Mouse (Mus musculus) spleen, postnatal 36 days (tissue): ENCODE data around the gene Dppa2.
"Not testable (repeated sequence)": the region's sequence is repeated elsewhere in the genome, so short reads cannot be mapped to it uniquely, and the experiment has no call there.

Experiments used
- DNase-seq, 2 experiments: peaks; one replicate each; pipeline ENCODE4 v3.0.0; 2022; ENCODE audit warnings: low spot score in 2 of 2, mixed read lengths in 1 of 2

The Dppa2 gene

DNA sequence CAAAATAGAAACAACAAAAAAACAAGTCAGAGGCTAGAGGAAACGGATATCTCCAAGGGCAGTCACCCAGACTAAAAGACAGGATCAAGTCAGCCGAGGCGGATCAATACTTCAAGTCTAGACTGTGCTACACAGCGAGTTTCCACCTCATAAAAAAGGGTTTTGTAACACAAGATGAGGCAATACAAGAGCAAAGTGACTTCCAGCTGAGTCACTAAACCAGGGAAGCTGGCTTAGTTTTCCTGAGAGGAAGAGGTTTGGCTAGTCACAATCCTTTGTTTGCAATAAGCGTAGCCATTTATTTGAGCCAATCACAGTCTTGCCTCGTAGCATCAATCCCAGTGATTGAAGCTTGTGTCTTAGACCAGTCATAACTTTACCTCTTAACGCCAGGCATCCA is at the start of gene Dppa2:
Dppa2 (plus strand) TSS at position 400 of the 400 bp plus-strand sequence.
- no peak for DNase-seq

DNA sequence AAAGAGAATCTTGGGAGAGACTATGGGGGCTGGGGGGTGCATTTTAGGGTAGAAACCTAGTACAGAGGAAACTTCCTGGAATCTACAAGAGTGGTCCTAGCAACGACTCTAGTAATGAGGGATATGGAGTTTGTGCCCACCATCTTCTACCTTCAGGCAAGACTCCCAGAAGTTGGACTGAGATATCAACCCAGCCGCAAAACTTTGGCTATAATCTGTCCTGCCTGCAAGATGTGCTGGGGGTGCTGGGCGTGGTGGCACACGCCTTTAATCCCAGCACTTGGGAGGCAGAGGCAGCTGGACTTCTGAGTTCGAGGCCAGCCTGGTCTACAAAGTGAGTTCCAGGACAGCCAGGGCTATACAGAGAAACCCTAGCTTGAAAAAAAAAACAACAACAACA is 49.1 kb upstream of the Dppa2 start:
- DNase-seq, result no peak

DNA sequence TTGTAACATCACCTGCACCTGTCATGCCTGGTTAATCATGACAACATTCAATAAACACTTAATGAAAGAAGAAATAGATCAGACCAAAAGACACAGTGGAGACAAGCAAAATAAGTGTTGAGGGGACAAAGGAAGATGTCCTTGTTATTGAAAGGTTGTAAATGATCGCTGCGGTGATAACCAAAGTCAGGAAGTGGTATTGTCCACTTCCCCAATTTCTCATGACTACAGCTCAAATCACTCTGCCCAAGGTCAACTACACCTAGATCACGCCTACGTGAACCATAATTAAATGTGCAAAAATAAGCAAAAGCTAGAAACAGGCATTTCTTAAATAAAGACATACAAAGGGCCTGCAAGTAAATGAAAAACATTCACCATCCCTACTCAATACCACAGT is 44.2 kb upstream of the Dppa2 start:
- no peak for DNase-seq

DNA sequence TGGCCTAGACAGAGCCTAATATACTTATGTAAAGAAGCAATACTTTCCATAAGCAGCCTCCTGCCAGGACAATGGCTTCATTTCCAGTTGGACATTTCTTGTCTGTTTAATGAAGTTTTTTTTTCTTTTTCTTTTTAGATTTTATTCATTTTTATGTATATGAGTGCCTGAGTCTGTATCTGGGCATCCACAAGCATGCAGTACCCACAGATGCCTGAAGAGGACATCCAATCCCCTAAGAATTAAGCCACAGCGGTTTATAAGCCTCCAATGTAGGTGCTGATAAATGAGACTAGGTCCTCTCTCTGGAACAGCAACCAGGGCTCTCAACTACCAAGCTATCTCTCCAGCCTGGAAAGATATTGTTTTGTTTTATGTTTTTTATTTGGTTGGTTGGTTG is 40.8 kb upstream of the Dppa2 start:
- no peak for DNase-seq

DNA sequence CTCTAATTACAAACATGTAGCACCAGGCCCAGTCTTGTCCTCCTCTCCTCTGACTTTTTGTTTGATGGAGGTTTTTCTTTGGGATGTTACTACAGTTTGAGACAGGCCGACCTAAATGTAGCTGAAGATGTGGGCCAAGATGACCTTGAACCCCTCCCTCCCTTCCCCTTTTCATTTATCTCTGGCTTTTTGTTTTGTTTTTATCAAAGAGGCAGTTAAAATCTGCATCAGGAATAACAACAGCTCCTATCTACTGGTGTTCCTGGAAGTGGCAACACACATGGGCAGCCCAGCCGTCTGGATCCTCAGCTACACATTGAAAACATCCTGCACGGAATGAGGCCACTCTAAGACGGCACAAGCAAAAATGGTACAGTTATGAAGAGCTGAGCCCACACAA is 37.9 kb upstream of the Dppa2 start:
- DNase-seq, result no peak

DNA sequence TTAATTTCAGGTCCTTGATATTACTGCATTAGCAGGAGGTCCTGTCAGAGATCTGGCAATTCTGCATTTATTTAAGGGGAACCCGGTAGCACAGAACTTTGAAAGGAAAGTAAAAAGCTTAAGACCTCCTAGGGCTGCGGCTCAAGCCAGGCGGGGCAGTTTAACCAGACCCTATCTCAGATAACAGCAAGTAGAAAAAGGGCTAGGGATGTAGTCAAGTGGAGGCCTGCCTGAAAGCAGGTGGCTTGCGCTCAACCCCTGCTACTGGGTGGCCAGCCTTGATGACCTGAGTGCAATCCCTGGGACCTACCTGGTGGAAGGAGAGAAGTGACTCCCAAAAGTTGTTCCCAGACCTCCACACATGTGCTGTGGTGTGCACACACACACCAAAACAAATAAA is 26.8 kb upstream of the Dppa2 start:
- DNase-seq, result no peak

DNA sequence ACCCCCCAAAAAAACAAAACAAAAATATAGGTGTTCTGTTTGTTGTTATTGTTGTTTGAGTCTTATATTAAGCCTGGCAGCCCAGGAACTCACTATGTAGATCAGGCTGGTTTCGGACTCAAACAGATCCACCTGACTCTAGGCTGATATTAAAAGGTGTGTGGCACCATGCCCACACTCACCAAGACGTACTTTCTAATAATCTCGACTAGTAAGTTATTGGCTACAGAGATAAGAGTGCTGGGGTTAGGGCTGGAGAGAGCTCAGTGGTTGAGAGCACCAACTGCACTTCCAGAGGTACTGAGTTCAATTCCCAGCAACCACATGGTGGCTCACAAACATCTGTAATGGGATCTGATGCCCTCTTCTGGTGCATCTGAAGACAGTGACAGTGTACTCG is 22.8 kb upstream of the Dppa2 start:
- DNase-seq, result no peak

DNA sequence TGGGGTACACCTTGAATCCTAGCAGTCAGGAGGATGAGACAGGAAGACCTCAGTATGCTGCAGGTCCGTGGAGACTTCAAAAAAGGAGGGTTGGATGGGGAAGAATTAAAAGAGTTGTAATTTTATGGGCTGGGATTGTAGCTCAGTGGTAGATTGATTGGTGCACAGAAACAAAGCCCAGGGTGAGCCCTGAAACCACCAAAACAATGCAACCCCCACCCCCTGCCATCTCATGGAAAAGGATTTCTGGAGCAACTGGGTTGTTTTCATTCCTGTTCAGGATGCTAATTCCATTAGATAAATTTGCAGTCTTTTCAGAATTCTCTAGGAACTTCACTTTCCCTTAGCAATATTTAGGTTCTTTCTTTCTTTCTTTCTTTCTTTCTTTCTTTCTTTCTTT is 20.9 kb upstream of the Dppa2 start:
- DNase-seq, result no peak

DNA sequence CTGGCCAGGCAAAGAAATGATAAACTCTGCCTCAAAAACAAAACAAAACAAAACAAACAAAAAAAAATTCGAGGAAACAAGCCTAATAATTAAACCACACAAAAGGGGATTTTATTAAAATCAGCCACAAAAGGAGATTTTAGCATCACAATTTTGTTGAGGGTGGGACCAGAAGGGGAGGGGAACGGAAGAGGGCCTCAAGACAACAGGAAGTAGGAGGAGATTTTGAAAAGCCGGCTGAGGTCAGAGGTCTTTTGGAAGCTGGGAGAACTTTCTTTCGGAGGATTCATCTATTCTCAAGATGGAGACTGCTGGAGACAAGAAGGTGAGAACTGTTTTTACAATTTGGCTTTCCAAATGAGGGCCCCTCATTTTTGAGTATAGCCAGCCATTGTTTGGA is 20.2 kb upstream of the Dppa2 start, which contains the start of gene Dppa4:
Dppa4 (plus strand) TSS at position 217 of the 400 bp plus-strand sequence.
- no peak for DNase-seq

DNA sequence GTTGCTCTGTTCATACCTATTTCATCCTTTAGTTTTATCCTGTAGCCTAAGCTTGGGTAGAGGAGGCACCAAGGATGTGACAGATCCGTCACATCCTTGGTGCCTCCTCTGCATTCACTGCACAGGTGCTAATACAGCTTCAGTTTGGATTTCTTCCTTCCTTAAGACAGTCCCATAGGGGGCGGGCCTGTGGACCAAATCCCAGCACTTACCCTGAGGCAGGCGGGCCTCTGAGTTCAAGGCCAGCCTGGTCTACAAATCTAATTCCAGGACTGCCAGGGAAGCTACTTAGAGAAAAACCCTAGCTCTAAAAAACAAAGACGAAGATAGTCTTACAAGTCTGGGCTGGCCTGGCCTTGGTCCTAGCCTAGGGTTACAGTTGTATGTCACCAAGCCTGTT is 18.2 kb upstream of the Dppa2 start:
- no peak for DNase-seq

DNA sequence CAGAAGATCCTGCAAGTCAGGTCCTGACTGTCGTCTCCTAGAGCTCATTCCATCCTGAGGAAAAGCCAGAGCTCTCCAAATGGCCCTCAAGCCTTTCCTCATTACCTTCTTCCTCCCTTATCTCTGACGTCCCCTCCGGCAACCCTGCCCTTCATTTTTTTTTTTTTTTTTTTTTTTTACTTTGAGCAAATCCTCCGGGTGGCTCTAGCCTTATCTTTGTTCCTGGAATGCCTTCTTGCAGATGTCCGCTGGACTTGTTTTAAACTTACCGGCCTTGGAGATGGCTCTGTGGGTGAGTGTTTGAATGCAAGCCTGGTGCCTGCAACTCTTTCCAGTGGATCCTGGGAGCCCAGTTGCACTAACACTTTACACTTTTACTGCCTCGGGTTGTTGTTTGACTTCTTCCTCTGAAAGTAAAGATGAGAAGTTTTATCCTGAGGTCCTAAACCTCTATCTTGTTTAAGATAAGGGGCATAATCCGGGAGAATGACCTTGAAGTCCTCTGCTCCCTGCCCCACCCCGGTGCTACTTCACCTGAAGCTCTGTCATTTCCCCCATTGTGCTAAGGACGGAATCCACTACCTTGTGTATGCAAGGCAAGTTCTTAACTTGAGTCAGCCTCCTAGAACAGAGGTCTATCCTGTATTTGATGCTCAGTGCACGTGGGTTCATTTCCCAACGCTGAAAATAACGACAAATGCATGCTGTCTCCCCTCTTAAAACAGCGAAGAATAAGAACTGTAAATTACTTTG is 6.1 kb upstream of the Dppa2 start:
- DNase-seq, result no peak

DNA sequence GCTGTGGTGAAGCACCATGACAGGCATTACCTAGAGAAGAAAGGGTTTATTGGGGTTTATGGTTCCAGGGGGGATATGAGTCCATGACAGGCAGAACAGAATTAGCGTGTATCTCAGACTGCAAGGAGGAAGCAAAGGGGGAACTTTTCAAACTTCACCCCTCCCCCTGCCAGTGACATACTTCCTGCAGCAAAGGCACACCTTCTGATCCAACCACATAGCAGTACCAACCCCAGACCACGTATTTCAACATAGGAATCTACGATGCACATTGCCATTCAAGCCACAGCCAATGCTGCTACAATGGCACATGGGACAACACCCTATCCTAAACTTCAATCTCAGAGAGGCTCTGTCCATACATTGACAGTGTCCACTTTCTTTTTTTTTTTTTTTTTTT is 3.8 kb upstream of the Dppa2 start:
- no peak for DNase-seq

DNA sequence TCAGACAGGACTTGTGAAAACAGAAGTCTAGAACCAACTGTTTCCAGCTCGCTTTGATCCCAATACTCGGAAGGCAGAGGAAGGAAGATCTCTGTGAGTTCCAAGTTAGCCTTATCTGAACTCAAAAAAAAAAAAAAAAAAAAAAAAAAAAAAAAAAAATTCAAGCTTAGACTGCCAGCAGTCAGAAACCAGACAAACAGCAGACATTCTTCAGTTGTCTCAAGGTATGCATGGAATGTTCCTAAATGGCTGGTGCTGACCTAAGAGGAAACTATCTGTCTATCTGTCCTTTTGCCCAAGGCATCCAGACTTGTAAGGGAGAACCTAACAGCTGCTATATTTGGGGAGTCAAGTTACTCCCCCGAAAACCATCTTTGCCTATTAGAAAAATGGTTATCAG is 275 bp downstream of the Dppa2 start:
- no peak for DNase-seq

DNA sequence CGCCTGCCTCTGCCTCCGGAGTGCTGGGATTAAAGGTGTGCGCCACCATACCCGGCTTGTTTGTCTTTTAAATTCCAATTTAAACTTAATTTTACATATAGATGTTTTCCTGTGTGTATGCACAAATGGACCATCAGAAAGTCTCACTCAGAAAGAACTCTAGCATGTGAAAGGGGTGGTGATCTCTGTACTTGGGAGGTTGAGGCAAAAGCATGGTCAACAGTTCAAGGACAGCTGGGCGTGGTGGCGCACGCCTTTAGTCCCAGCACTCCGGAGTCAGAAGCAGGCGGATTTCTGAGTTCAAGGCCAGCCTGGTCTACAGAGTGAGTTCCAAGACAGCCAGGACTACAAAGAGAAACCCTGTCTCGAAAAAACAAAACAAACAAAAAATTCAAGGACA is 5.2 kb downstream of the Dppa2 start:
- DNase-seq, result not testable (repeated sequence)

DNA sequence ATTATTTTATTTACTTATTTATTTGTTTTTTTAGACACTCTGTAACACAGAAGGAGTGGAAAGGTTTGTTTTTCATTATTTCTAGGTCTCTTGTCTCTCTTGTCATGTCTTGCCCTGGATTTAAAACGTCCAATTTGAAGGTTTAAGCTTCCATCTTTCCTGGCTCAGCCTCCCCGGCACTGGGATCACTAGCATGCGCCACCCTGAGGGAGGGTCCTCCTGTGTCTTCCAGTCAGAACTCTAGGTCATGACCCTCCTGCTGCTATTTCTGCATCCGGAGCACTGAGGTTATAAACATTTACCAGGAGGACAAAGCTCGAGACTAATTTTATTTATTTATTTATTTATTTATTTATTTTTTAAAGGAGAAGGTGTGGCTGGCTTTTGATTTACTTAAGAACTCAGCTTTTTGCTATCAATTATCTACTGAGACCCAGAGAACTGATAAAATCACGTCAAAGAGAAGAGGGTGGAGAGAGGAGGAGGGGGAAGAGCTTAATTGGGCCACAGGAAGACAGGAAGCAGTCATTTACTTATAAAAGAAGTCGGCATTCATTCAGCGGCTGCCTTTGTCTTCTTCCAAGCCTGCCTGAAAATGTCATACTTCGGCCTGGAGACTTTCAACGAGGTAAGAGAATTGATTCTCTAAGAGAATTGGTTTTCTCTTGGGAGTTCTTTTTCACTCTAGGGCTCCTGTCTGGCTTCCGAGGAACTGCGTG is 6.4 kb downstream of the Dppa2 start:
- no peak for DNase-seq

DNA sequence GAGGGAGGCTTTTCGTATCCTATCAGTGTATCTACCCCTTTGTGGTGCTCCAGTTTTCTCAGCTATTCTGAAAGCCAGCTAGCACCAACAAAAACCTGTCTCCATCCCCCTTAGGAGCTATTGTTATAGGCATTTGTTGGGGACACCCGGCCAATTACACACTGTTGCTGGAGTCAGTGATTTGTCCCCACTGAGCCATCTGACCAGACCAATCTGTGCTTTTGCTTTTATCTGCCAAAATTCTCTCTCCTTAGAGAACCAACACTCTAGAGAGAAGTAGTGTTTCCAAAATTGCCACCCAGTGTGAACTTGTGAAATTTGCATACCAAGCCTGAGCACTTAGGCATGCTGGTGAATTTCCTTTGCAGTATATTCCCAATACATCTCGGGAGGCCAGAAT is 11.6 kb downstream of the Dppa2 start:
- DNase-seq, result no peak

DNA sequence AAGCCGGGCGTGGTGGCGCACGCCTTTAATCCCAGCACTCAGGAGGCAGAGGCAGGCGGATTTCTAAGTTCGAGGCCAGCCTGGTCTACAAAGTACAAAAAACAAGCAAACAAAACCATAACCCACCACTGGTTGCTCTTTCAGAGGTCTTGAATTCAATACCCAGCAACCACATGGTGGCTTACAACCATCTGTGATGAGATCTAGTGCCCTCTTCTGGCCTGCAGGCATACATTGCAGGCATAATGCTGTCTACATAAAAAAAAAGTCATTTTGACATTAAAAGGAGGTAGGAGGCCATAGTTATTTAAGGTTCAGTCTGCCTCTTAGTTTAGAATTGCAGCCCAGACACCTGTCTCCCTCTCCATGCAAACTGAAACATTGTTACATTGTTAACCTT is 17.1 kb downstream of the Dppa2 start:
- DNase-seq, result no peak

DNA sequence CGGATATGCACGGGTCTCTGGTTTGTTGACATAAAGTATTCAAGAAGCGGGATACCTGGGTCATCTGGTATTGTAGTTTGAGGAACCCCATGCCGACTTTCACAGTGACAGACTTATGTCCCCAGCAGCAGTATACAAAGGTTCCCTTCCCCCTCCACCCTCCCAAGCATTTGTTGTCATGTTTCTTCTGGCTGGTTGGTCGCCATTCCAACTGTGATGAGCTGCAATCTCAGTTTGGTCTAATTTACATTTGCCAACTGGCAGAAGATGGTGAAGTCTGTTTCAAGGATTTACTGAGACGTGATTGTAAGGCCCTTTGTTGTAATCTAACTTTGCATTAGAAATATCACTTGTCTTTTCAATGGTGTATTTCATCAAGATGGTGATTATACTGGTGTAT is 19.4 kb downstream of the Dppa2 start:
- no peak for DNase-seq

DNA sequence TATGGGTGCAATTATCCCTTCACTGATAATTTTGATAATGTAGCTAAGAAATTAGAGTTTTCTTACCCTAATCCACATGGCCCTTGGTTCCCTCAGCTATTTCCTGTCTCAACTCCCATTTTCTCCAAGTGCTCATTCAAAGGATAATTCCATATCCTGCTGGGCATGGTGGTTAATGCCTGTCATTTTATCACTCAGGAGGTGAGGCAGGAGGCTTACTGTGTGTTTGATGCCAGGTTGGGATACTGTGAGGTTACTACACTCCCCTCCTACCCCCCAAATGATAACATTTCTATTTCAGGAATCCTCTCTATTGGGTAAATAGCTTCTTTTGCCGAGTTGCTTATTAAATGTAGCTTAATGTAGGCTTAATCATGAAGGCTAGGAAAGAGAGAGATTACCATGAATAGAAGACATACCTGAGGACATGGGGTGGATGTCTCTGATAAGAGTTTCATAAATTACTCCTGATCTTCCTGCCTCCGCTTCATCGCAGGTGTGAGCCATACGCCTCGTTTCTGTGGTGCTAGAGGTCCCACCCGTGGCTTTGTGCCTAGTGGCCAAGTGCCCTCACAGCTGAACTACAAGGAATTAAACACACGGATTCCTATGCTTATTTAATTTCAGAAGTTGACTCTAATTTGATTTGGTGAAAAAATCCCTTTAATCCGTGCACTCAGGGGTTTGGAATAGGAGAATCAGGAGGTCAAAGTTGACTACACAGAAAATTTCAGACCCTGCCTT is 20.1 kb downstream of the Dppa2 start:
- DNase-seq, result no peak

DNA sequence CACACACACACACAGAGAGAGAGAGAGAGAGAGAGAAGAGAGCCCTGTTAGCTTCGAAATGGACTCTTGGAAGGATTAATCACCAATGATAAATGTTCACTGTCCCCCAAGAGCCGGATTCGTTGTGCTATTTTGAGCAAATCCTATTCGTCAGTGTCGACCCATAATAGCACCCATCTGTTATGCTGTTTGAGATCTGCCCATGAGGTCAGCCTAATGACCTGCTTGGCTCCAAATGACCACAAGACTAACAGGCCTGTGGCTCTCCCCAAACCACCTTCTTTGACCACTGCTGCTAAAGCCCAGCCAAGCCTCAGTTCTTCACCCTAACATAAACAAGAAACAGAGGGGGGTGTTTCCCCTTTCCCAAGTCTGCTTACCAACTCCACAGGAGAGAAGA is 23.2 kb downstream of the Dppa2 start:
- no peak for DNase-seq

DNA sequence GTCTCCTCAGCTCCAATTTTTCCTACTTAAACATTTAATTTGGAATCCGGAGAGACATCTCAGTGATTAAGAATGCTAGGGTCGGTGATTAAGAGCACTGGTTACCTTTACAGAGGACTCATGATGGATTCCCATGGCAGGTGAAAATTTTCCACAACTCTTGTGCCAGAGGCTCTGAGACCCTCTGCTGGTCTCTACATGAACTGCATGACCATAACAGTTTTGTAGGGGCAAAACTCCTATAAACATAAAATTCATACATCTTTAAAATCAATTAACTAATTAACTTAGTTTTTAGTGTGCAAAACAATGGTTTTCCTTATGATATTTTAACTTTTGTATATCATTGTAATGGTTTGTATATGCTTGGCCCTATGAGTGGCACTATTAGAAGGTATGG is 24.7 kb downstream of the Dppa2 start:
- DNase-seq, result no peak

DNA sequence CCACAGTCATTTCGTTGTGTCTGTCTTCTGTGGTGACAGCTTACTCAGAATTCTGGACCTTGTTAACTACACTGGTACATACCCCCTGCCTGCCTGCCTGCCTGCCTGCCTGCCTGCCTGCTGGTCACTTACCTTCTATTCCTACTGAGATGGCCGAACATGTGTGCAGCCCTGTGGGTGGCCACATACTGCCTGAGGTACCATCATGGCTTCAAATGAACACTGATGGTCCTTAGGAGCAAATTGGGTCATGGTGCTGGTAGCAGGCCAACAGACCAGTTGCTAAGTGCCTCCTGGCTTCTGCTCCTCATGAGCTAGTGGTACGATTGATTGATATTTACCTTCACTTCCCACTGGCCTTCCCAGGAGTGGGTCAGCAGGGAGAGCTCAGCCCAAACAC is 28.1 kb downstream of the Dppa2 start:
- DNase-seq, result no peak

DNA sequence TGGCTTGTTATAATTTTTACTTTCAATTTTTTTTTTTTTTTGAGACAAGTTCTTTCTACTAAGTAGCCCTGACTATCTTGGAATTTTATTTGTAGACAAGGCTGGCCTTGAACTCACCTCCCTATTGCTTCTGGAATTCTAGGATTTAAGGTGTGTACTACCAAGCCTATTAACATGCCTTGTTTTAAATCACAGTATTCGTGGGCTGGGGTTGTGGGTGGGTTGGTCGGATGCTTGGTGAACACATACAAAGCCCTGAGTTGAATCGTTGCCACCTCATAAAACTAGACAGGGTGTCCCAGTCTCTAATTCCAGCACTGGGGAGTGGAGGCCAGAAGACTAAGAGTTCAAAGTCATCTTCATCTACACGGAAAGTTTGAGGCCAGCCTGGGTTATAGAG is 31.6 kb downstream of the Dppa2 start:
- no peak for DNase-seq
